Mouse (Mus musculus): ENCODE measurements at regions not wholly inside any gene's neighbourhood (a gene's known extent, or its start where the extent isn't known, plus 50 kb on each side); places are given as distances from the start of the nearest gene placed in this dataset.
"Not testable (repeated sequence)": the region's sequence is repeated elsewhere in the genome, so short reads cannot be mapped to it uniquely, and the experiment has no call there.

DNA sequence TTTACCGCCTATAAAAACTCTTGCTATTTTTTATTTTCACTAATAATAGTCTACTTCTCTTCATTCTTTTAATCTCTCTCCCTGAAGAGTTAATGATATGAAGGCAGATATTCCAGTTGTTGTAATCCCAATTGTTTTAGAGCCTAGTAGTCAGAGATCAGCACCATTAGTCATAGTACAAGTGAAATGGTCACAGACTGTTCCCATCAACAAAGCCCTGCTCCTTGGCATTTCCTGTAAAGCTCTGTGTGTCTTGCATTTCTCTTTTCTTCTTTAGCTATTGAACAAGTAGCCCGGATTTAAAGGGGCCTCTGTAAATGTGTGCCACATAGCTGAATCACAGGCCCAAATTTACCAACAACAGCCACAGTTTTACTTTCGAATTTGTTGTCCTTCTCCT lies 234.0 kb upstream of the Hand2 start:
- no peak for ATAC-seq (ENCODE audit: low read depth)
- H3K4me2 ChIP-seq (ENCODE audit: low read depth, low read length), result no peak overlapping the region
- no peaks in the 10 kb centered on the region for H3K4me1 ChIP-seq (ENCODE audit: control insufficient read depth, low read depth, low read length)
- H3K9ac ChIP-seq (ENCODE audit: low read depth, low read length), result no peak overlapping the region
- no peaks in the 10 kb centered on the region for H3K9me3 ChIP-seq (replicated peaks; ENCODE audit: control insufficient read depth, low read length)
- H3K27ac ChIP-seq (ENCODE audit: low read length), result no peak overlapping the region
- 43% methylated on average over 3 of the region's 3 CpGs for WGBS (ENCODE audit: insufficient replicate concordance)
- no peak overlapping the region for H3K4me3 ChIP-seq (ENCODE audit: low read depth, low read length)
- H3K27me3 ChIP-seq (ENCODE audit: control insufficient read depth, insufficient read depth, low read depth, low read length), result no peaks in the 10 kb centered on the region
- no peaks in the 10 kb centered on the region for H3K36me3 ChIP-seq (ENCODE audit: control insufficient read depth, insufficient read depth)

DNA sequence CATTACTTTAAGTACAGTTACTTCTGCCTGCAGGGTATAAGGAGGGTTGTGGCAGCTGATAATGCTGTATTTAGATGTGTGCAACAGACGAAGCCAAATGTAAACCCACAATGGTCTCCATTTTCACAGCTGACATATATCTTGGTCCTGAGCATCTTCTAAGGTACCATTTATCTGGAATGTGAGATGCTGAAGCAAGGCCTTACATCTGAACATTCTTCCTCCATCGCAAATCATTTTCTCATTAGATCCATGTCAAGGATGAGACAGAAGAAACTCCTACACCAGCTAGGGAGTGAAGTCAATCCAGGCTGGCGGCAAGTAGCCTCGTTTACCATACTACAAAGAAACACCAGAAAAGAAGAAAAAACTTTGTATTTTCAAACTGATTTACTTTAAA lies 228.4 kb upstream of the Hand2 start:
- Histone ChIP-seq H3K4me1 (ENCODE audit: control insufficient read depth, low read depth, low read length) (no peaks in the 10 kb centered on the region), H3K9me3 (replicated peaks; ENCODE audit: control insufficient read depth, low read length) (no peaks in the 10 kb centered on the region), H3K36me3 (ENCODE audit: control insufficient read depth, insufficient read depth) (no peaks in the 10 kb centered on the region), H3K4me3 (ENCODE audit: low read depth, low read length) (no peak overlapping the region), H3K27ac (ENCODE audit: low read length) (no peak overlapping the region), H3K4me2 (ENCODE audit: low read depth, low read length) (no peak overlapping the region), H3K27me3 (ENCODE audit: control insufficient read depth, insufficient read depth, low read depth, low read length) (no peaks in the 10 kb centered on the region), H3K9ac (ENCODE audit: low read depth, low read length) (no peak overlapping the region)
- no peak for ATAC-seq (ENCODE audit: low read depth)
- 71% methylated on average over 4 of the region's 4 CpGs for WGBS (ENCODE audit: insufficient replicate concordance)

- ATAC-seq (ENCODE audit: low read depth), result no peak
- Histone ChIP-seq H3K27ac (ENCODE audit: low read length) (no peak overlapping the region), H3K9ac (ENCODE audit: low read depth, low read length) (no peak overlapping the region), H3K27me3 (ENCODE audit: control insufficient read depth, insufficient read depth, low read depth, low read length) (no peaks in the 10 kb centered on the region), H3K9me3 (replicated peaks; ENCODE audit: control insufficient read depth, low read length) (no peaks in the 10 kb centered on the region), H3K4me2 (ENCODE audit: low read depth, low read length) (no peak overlapping the region), H3K36me3 (ENCODE audit: control insufficient read depth, insufficient read depth) (no peaks in the 10 kb centered on the region), H3K4me1 (ENCODE audit: control insufficient read depth, low read depth, low read length) (no peaks in the 10 kb centered on the region), H3K4me3 (ENCODE audit: low read depth, low read length) (no peak overlapping the region)
- 34% methylated on average over 2 of the region's 2 CpGs for WGBS (ENCODE audit: insufficient replicate concordance)
Observed at GRCm38 (mm10) chr8:57095169-57095568, 225.6 kb upstream of the Hand2 start.

DNA sequence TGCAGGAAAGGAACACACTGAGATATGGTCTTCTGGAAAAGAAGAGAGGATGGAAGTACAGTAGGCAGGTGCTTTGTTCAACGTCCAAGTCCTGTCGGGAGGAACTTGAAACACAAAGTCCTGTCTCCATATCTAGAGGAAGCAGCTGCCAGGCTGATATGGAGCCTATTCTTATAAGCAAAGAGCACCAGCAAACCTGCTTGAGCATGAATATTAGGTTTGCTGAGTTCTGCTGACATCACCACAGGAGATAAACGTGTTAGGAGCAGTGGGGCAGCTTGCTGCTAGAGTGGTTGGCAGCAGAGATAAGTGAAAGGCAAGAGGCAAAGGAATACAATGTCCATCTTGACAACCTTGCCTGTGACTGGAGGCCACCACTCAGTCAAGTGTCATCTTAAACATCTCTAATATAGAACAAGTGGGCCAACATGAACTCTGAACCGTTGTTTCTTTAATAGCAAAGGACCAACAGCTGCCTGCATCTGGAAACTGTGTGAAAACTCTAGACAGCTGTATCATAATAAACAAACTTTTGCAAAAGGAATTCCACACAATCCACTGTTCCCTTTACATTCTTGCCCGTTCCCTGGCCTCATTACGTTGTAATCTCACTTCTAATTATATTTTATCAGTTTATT lies 209.9 kb upstream of the Hand2 start:
- H3K27me3 ChIP-seq (ENCODE audit: control insufficient read depth, insufficient read depth, low read depth, low read length); H3K36me3 ChIP-seq (ENCODE audit: control insufficient read depth, insufficient read depth); H3K27ac ChIP-seq (ENCODE audit: low read length); H3K4me3 ChIP-seq (ENCODE audit: low read depth, low read length); H3K9me3 ChIP-seq (replicated peaks; ENCODE audit: control insufficient read depth, low read length); H3K4me2 ChIP-seq (ENCODE audit: low read depth, low read length); H3K4me1 ChIP-seq (ENCODE audit: control insufficient read depth, low read depth, low read length); H3K9ac ChIP-seq (ENCODE audit: low read depth, low read length): not testable (repeated sequence)
- 52% methylated on average over 2 of the region's 6 CpGs for WGBS (ENCODE audit: insufficient replicate concordance)
- peak; percentile 94 for ATAC-seq (ENCODE audit: low read depth)

DNA sequence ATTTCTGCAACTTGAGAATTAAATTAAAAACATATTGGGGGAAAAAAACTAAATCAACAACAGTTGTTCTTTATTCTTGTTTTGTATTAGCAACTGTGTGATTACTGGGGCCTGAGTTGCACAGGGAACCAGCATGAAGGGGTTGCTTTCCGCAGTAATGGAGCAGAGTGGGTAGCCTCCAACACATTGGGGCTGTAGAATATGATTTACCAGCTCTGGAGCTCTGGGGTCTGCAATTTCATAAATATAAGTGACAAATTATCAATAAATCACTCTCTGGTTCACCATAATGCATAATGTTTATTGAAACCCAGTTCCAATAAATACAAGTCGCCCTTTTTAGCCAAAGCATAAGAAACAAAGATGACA lies 209.4 kb upstream of the Hand2 start:
- H3K9ac ChIP-seq (ENCODE audit: low read depth, low read length), result no peak overlapping the region
- WGBS (ENCODE audit: insufficient replicate concordance), result 48% methylated on average over 2 of the region's 2 CpGs
- no peak for ATAC-seq (ENCODE audit: low read depth)
- no peaks in the 10 kb centered on the region for H3K4me1 ChIP-seq (ENCODE audit: control insufficient read depth, low read depth, low read length)
- no peaks in the 10 kb centered on the region for H3K36me3 ChIP-seq (ENCODE audit: control insufficient read depth, insufficient read depth)
- no peaks in the 10 kb centered on the region for H3K9me3 ChIP-seq (replicated peaks; ENCODE audit: control insufficient read depth, low read length)
- no peak overlapping the region for H3K27ac ChIP-seq (ENCODE audit: low read length)
- H3K4me2 ChIP-seq (ENCODE audit: low read depth, low read length), result no peak overlapping the region
- H3K27me3 ChIP-seq (ENCODE audit: control insufficient read depth, insufficient read depth, low read depth, low read length), result no peaks in the 10 kb centered on the region
- no peak overlapping the region for H3K4me3 ChIP-seq (ENCODE audit: low read depth, low read length)

GRCm38 (mm10) chr8:57113915-57114314 lies 206.9 kb upstream of the Hand2 start:
- Histone ChIP-seq H3K4me1 (ENCODE audit: control insufficient read depth, low read depth, low read length) (no peaks in the 10 kb centered on the region), H3K9me3 (replicated peaks; ENCODE audit: control insufficient read depth, low read length) (no peaks in the 10 kb centered on the region), H3K36me3 (ENCODE audit: control insufficient read depth, insufficient read depth) (no peaks in the 10 kb centered on the region), H3K4me2 (ENCODE audit: low read depth, low read length) (no peak overlapping the region), H3K4me3 (ENCODE audit: low read depth, low read length) (no peak overlapping the region), H3K27ac (ENCODE audit: low read length) (no peak overlapping the region), H3K9ac (ENCODE audit: low read depth, low read length) (no peak overlapping the region), H3K27me3 (ENCODE audit: control insufficient read depth, insufficient read depth, low read depth, low read length) (no peaks in the 10 kb centered on the region)
- 45% methylated on average over 2 of the region's 2 CpGs for WGBS (ENCODE audit: insufficient replicate concordance)
- no peak for ATAC-seq (ENCODE audit: low read depth)

DNA sequence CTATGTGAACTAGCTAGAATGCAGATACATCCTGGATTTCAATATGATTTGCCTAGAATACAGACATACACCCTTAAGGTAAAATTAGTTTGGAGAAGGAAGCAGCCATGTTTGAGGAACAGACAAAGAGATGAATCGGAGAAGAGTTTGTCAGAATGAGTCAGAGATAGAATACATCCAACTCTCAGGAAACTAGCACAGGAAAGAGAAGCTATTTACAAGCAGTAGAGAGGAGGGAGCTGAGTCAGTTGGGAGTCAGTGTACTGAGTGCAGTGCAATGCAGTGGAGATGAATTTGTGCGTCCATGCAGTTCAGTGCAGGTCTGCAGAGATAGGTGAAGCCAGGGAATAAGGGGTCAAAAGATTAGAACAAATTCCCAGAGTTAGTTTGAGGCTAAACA lies 205.5 kb upstream of the Hand2 start:
- Histone ChIP-seq H3K4me1 (ENCODE audit: control insufficient read depth, low read depth, low read length) (no peaks in the 10 kb centered on the region), H3K9me3 (replicated peaks; ENCODE audit: control insufficient read depth, low read length) (no peaks in the 10 kb centered on the region), H3K27ac (ENCODE audit: low read length) (no peak overlapping the region), H3K9ac (ENCODE audit: low read depth, low read length) (no peak overlapping the region), H3K27me3 (ENCODE audit: control insufficient read depth, insufficient read depth, low read depth, low read length) (no peaks in the 10 kb centered on the region), H3K4me2 (ENCODE audit: low read depth, low read length) (no peak overlapping the region), H3K4me3 (ENCODE audit: low read depth, low read length) (no peak overlapping the region), H3K36me3 (ENCODE audit: control insufficient read depth, insufficient read depth) (no peaks in the 10 kb centered on the region)
- WGBS (ENCODE audit: insufficient replicate concordance), result 54% methylated on average over 2 of the region's 2 CpGs
- ATAC-seq (ENCODE audit: low read depth), result no peak

GRCm38 (mm10) chr8:57134041-57134440 lies 186.7 kb upstream of the Hand2 start:
- no peaks in the 10 kb centered on the region for H3K9me3 ChIP-seq (replicated peaks; ENCODE audit: control insufficient read depth, low read length)
- no peak overlapping the region for H3K27ac ChIP-seq (ENCODE audit: low read length)
- no peaks in the 10 kb centered on the region for H3K4me1 ChIP-seq (ENCODE audit: control insufficient read depth, low read depth, low read length)
- H3K27me3 ChIP-seq (ENCODE audit: control insufficient read depth, insufficient read depth, low read depth, low read length), result no peaks in the 10 kb centered on the region
- H3K36me3 ChIP-seq (ENCODE audit: control insufficient read depth, insufficient read depth), result no peaks in the 10 kb centered on the region
- ATAC-seq (ENCODE audit: low read depth), result no peak
- H3K4me3 ChIP-seq (ENCODE audit: low read depth, low read length), result no peak overlapping the region
- H3K9ac ChIP-seq (ENCODE audit: low read depth, low read length), result no peak overlapping the region
- no peak overlapping the region for H3K4me2 ChIP-seq (ENCODE audit: low read depth, low read length)
- 40% methylated on average over 2 of the region's 2 CpGs for WGBS (ENCODE audit: insufficient replicate concordance)

DNA sequence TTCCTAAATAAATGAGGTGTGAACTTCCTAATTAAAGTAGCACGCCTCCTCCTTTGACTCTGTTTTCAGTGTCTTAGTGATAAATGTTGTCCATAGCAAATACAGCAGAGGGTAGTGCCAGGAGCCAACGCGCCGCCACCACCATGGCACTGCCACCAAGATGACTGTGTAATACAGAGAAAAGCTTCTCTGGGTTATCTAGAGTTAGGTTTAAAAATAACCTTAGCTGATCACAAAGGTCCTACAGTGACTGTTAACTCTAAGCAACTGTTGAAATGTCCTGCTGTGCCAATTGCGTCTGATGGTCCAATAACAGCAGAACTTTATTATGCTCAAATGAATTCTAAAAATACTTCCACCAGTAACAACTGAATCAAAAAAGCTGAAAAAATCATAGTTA lies 186.1 kb upstream of the Hand2 start:
- 81% methylated on average over 5 of the region's 5 CpGs for WGBS (ENCODE audit: insufficient replicate concordance)
- H3K9ac ChIP-seq (ENCODE audit: low read depth, low read length), result no peak overlapping the region
- no peak for ATAC-seq (ENCODE audit: low read depth)
- no peaks in the 10 kb centered on the region for H3K4me1 ChIP-seq (ENCODE audit: control insufficient read depth, low read depth, low read length)
- H3K27me3 ChIP-seq (ENCODE audit: control insufficient read depth, insufficient read depth, low read depth, low read length), result no peaks in the 10 kb centered on the region
- no peak overlapping the region for H3K27ac ChIP-seq (ENCODE audit: low read length)
- no peaks in the 10 kb centered on the region for H3K9me3 ChIP-seq (replicated peaks; ENCODE audit: control insufficient read depth, low read length)
- H3K4me2 ChIP-seq (ENCODE audit: low read depth, low read length), result no peak overlapping the region
- no peaks in the 10 kb centered on the region for H3K36me3 ChIP-seq (ENCODE audit: control insufficient read depth, insufficient read depth)
- H3K4me3 ChIP-seq (ENCODE audit: low read depth, low read length), result no peak overlapping the region

Data from liver, embryonic 16.5 days (tissue).